Mouse (Mus musculus) CH12.LX (cell line): ENCODE data around the gene Olfr213. TPM values are rescaled to one million over a fixed set of nuclear protein-coding genes. Genes with fewer than 3 reads are reported as not detected.

ENCODE experiments used
- DNase-seq: peaks from one replicate; pipeline ENCODE4 v3.0.0-alpha.2; 2013; ENCODE audit errors: extremely low read depth
- H3K27ac ChIP-seq: 2 replicates; pipeline ENCODE4 v1.5.1; 2012; ENCODE audit warnings: low read depth, mild to moderate bottlenecking, control low read depth, moderate library complexity; ENCODE audit not compliant: insufficient read depth
- H3K27me3 ChIP-seq: replicated peaks from 2 replicates; pipeline ENCODE3; 2012; ENCODE audit warnings: inconsistent platforms
- H3K36me3 ChIP-seq, 2 experiments: replicated peaks in 1 of 2; 2 replicates each; pipeline versions ENCODE3 to v1.6.1; 2012; ENCODE audit warnings: inconsistent platforms in 1 of 2, low read length in 1 of 2, mild to moderate bottlenecking in 1 of 2, mixed read lengths in 1 of 2, moderate library complexity in 1 of 2; ENCODE audit not compliant: control insufficient read depth in 1 of 2, insufficient read depth in 1 of 2
- H3K4me1 ChIP-seq, 2 experiments: 2 replicates each; pipeline ENCODE4 v1.6.1; 2012; ENCODE audit warnings: inconsistent platforms in 1 of 2, moderate library complexity in 1 of 2; ENCODE audit not compliant: insufficient read depth in 2 of 2, control insufficient read depth in 1 of 2
- H3K4me2 ChIP-seq: 2 replicates; pipeline ENCODE4 v1.6.1; 2012; ENCODE audit warnings: low read depth, mild to moderate bottlenecking, control low read depth; ENCODE audit not compliant: poor library complexity, insufficient read depth, severe bottlenecking
- H3K4me3 ChIP-seq, 3 experiments: fragments of 150-350 bp in 1 of 3; sonication (generic) in 1 of 3; replicated peaks in 1 of 3; 2 replicates each; pipeline versions ENCODE3 to v1.5.1; 2011 to 2012; ENCODE audit warnings: low read depth in 2 of 3, low read length in 2 of 3, mild to moderate bottlenecking in 2 of 3, moderate library complexity in 2 of 3, control low read depth in 1 of 3, improper control_type of control experiment in 1 of 3, inconsistent platforms in 1 of 3, mixed read lengths in 1 of 3; ENCODE audit not compliant: poor library complexity in 1 of 3
- H3K79me2 ChIP-seq: replicated peaks from 2 replicates; pipeline ENCODE4 v1.6.1; 2012; ENCODE audit warnings: mild to moderate bottlenecking, moderate library complexity; ENCODE audit not compliant: control insufficient read depth, poor library complexity, insufficient read depth, severe bottlenecking; ENCODE audit errors: extremely low read depth
- H3K9ac ChIP-seq: 2 replicates; pipeline ENCODE4 v1.6.1; 2012; ENCODE audit warnings: low read depth, mild to moderate bottlenecking, control low read depth, moderate library complexity; ENCODE audit not compliant: insufficient read depth
- H3K9me3 ChIP-seq: replicated peaks from 2 replicates; pipeline ENCODE3; 2012; ENCODE audit warnings: low read length, inconsistent platforms, mixed read lengths
- CHD1 ChIP-seq: IDR thresholded peaks from 2 replicates; pipeline ENCODE4 v1.6.1; 2012; ENCODE audit warnings: low read depth, low read length, improper control_type of control experiment, inconsistent platforms
- CHD2 ChIP-seq: IDR thresholded peaks from 2 replicates; pipeline ENCODE4 v1.6.1; 2011; ENCODE audit warnings: low read length, improper control_type of control experiment
- ELF1 ChIP-seq: IDR thresholded peaks from 2 replicates; pipeline ENCODE4 v1.6.1; 2014; ENCODE audit warnings: low read depth, mild to moderate bottlenecking, inconsistent platforms, low read length, improper control_type of control experiment
- EP300 ChIP-seq: IDR thresholded peaks from 2 replicates; pipeline ENCODE4 v1.6.1; 2011; ENCODE audit warnings: low read length, improper control_type of control experiment
- ETS1 ChIP-seq: conservative IDR thresholded peaks from 2 replicates; pipeline ENCODE4 v1.6.1; 2012; ENCODE audit warnings: low read depth, mild to moderate bottlenecking, inconsistent platforms, low read length, improper control_type of control experiment, moderate library complexity
- GABPA ChIP-seq: IDR thresholded peaks from 2 replicates; pipeline ENCODE4 v1.6.1; 2012; ENCODE audit warnings: low read depth, low read length, improper control_type of control experiment, inconsistent platforms; ENCODE audit not compliant: insufficient replicate concordance
- HCFC1 ChIP-seq: IDR thresholded peaks from 2 replicates; pipeline ENCODE4 v1.6.1; 2012; ENCODE audit warnings: low read depth, mild to moderate bottlenecking, inconsistent platforms, low read length, improper control_type of control experiment
- IRF4 ChIP-seq: IDR thresholded peaks from 2 replicates; pipeline ENCODE4 v1.6.1; 2014; ENCODE audit warnings: low read depth, mild to moderate bottlenecking, inconsistent platforms, low read length, improper control_type of control experiment
- JUN ChIP-seq: IDR thresholded peaks from 2 replicates; pipeline ENCODE4 v1.6.1; 2011; ENCODE audit warnings: low read depth, mild to moderate bottlenecking, low read length, improper control_type of control experiment, moderate library complexity; ENCODE audit not compliant: insufficient read depth
- KAT2A ChIP-seq: IDR thresholded peaks from 2 replicates; pipeline ENCODE4 v1.6.1; 2012; ENCODE audit warnings: low read length, improper control_type of control experiment, inconsistent platforms; ENCODE audit not compliant: insufficient replicate concordance
- MAFK ChIP-seq: IDR thresholded peaks from 2 replicates; pipeline ENCODE4 v1.6.1; 2011; ENCODE audit warnings: low read length, improper control_type of control experiment; ENCODE audit not compliant: insufficient replicate concordance
- MAX ChIP-seq: IDR thresholded peaks from 2 replicates; pipeline ENCODE4 v1.6.1; 2011; ENCODE audit warnings: low read length, improper control_type of control experiment
- MEF2A ChIP-seq: IDR thresholded peaks from 2 replicates; pipeline ENCODE4 v1.6.1; 2014; ENCODE audit warnings: low read depth, mild to moderate bottlenecking, inconsistent platforms, low read length, improper control_type of control experiment, borderline replicate concordance
- MXI1 ChIP-seq: IDR thresholded peaks from 2 replicates; pipeline ENCODE4 v1.6.1; 2011; ENCODE audit warnings: mild to moderate bottlenecking, low read depth, low read length, improper control_type of control experiment
- MYC ChIP-seq: IDR thresholded peaks from 2 replicates; pipeline ENCODE4 v1.6.1; 2011; ENCODE audit warnings: low read depth, mild to moderate bottlenecking, improper control_type of control experiment, low read length
- NELFE ChIP-seq: IDR thresholded peaks from 2 replicates; pipeline ENCODE4 v1.6.1; 2011; ENCODE audit warnings: low read depth, low read length, improper control_type of control experiment
- PAX5 ChIP-seq: IDR thresholded peaks from 2 replicates; pipeline ENCODE4 v1.6.1; 2012; ENCODE audit warnings: low read length, inconsistent platforms, mixed read lengths
- POLR2A ChIP-seq: IDR thresholded peaks from 2 replicates; pipeline ENCODE4 v1.6.1; 2011; ENCODE audit warnings: low read depth, mild to moderate bottlenecking, improper control_type of control experiment, low read length
- SMC3 ChIP-seq: IDR thresholded peaks from 2 replicates; pipeline ENCODE4 v1.6.1; 2011; ENCODE audit warnings: low read depth, low read length, improper control_type of control experiment
- TBP ChIP-seq: conservative IDR thresholded peaks from 2 replicates; pipeline ENCODE4 v1.6.1; 2011; ENCODE audit warnings: low read depth, low read length, improper control_type of control experiment
- TCF12 ChIP-seq: IDR thresholded peaks from 2 replicates; pipeline ENCODE4 v1.6.1; 2014; ENCODE audit warnings: low read depth, mild to moderate bottlenecking, inconsistent platforms, low read length, improper control_type of control experiment
- UBTF ChIP-seq: IDR thresholded peaks from 2 replicates; pipeline ENCODE4 v1.6.1; 2012; ENCODE audit warnings: low read depth, mild to moderate bottlenecking, inconsistent platforms, low read length, improper control_type of control experiment, moderate library complexity
- USF2 ChIP-seq: conservative IDR thresholded peaks from 2 replicates; pipeline ENCODE4 v1.6.1; 2011; ENCODE audit warnings: low read depth, low read length, improper control_type of control experiment
- ZC3H11A ChIP-seq: IDR thresholded peaks from 2 replicates; pipeline ENCODE4 v1.6.1; 2012; ENCODE audit warnings: low read depth, mild to moderate bottlenecking, inconsistent platforms, low read length, improper control_type of control experiment
- ZNF384 ChIP-seq: IDR thresholded peaks from 2 replicates; pipeline ENCODE4 v1.6.1; 2012; ENCODE audit warnings: low read depth, low read length, improper control_type of control experiment, inconsistent platforms
- dilution Hi-C: fragments of 300-500 bp; cut with MboI; formaldehyde crosslinking; loops from 2 replicates; pipeline ENCODE4 v1.14.3; 2020; ENCODE audit warnings: low sequenced_read_pairs; ENCODE audit not compliant: extremely low pct_unique_long_range_greater_than_20kb, extremely low pct_ligation_motif_present
- in situ Hi-C: fragments of 300-500 bp; cut with MboI; formaldehyde crosslinking; loops from 3 replicates; pipeline ENCODE4 v1.14.3; 2019; ENCODE audit warnings: low sequenced_read_pairs, low pct_ligation_motif_present, low pct_unique_long_range_greater_than_20kb, mixed read lengths
- polyA plus RNA-seq: library from polyadenylated mRNA; unstranded; fragments of >175 nt; gene quantifications from 2 replicates; pipeline ENCODE4 v1.2.1, GENCODE M21; 2012; ENCODE audit warnings: low read depth; ENCODE audit not compliant: insufficient read length
- total RNA-seq, 2 experiments: library from RNA; depleted of rRNA; stranded (reverse); fragments of 300-350 nt in 1 of 2; fragments of >200 nt in 1 of 2; gene quantifications; 2 replicates each; pipeline ENCODE4 v1.2.3; 2012 to 2014

The Olfr213 gene
- total RNA-seq (2012; rRNA removed) (not detected in 2 replicates), total RNA-seq (2014; rRNA removed) (not detected in 2 replicates), polyA plus RNA-seq (not detected in 2 replicates)

DNA sequence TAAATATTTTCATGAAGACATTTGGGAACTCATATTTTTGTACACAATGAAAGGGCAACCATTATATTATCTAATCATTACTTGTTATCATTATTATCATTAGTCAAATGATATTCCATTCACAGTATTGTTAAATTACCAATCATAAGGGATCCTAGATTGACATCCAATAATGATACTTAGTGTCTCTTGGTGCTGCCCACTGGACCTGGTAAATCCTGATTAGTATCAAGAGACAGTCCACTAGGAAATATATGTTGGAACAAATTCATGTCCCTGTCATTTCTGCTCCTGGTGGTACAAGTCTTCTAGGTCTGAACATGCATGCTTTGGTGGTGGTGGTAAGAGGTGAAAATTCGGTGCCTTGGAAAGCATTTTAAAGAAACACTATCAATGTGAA lies at the start of gene Olfr213:
Olfr213 (plus strand) TSS at position 301 of the 400 bp plus-strand sequence.
- Histone ChIP-seq H3K27me3 (peaks cover under 1% of the 10 kb centered on the region), H3K27ac (no peak within 1 kb of the TSS), H3K9ac (no peak within 1 kb of the TSS), H3K36me3 (no peaks in the 10 kb centered on the region), H3K4me2 (no peak within 1 kb of the TSS), H3K79me2 (no peaks in the 10 kb centered on the region), H3K9me3 (no peaks in the 10 kb centered on the region), H3K4me3 (no peak within 1 kb of the TSS), H3K4me1 (no peaks in the 10 kb centered on the region)
- no peak for DNase-seq
- TF ChIP-seq MEF2A = no peak
- TF ChIP-seq JUN = no peak
- no peak for TF ChIP-seq MXI1
- no peak for TF ChIP-seq ELF1
- no peak for TF ChIP-seq UBTF
- TF ChIP-seq HCFC1 = no peak
- TF ChIP-seq PAX5 = no peak
- TF ChIP-seq CHD1 = no peak
- TF ChIP-seq KAT2A = no peak
- no peak for TF ChIP-seq MYC
- TF ChIP-seq IRF4 = no peak
- TF ChIP-seq POLR2A = no peak
- TF ChIP-seq SMC3 = no peak
- no peak for TF ChIP-seq ZC3H11A
- in situ Hi-C loops (no loop called here), dilution Hi-C loops (no loop called here)

GRCm38 (mm10) chr6:116488791-116489190 lies 49.5 kb upstream of the Olfr213 start, which contains the start of gene Olfr211:
Gene Olfr211, plus strand, starts transcription at chr6:116489091.
- Histone ChIP-seq H3K4me1 (peaks cover 4 to 9% of the 10 kb centered on the region in 2 experiments), H3K4me2 (no peak within 1 kb of the TSS), H3K9me3 (no peaks in the 10 kb centered on the region)
- no peak for DNase-seq
- in situ Hi-C loops = no loop called here
- TF ChIP-seq MAFK (no peak), TBP (no peak), SMC3 (no peak), USF2 (no peak), GABPA (no peak), HCFC1 (no peak), JUN (no peak), ETS1 (no peak), MEF2A (no peak), KAT2A (no peak), MAX (no peak), EP300 (no peak), MYC (no peak), ZNF384 (no peak), POLR2A (no peak), NELFE (no peak), TCF12 (no peak), IRF4 (no peak), CHD2 (no peak)
- TF ChIP-seq, all 38 proteins: peak for 0
- Histone ChIP-seq H3K27me3 (no peaks in the 10 kb centered on the region), H3K79me2 (no peaks in the 10 kb centered on the region), H3K9ac (no peak within 1 kb of the TSS), H3K27ac (no peak within 1 kb of the TSS), H3K36me3 (no peaks in the 10 kb centered on the region), H3K4me3 (no peak within 1 kb of the TSS)
- dilution Hi-C loops = no loop called here
